Mouse (Mus musculus) cortical plate, adult 2 months (tissue): Measurements from ENCODE around the gene Pcbp3.

ENCODE experiments used
- CTCF ChIP-seq: fragments of 200-500 bp; IDR thresholded peaks from 2 replicates; pipeline ENCODE4 v1.5.1; 2011; ENCODE audit warnings: mild to moderate bottlenecking, control low read depth, low read length; ENCODE audit not compliant: insufficient read depth; ENCODE audit errors: extremely low read depth
- POLR2A ChIP-seq: fragments of 200-500 bp; IDR thresholded peaks from 2 replicates; pipeline ENCODE4 v1.6.1; 2011; ENCODE audit warnings: mild to moderate bottlenecking, low read length, control low read depth; ENCODE audit not compliant: insufficient read depth; ENCODE audit errors: extremely low read depth

DNA sequence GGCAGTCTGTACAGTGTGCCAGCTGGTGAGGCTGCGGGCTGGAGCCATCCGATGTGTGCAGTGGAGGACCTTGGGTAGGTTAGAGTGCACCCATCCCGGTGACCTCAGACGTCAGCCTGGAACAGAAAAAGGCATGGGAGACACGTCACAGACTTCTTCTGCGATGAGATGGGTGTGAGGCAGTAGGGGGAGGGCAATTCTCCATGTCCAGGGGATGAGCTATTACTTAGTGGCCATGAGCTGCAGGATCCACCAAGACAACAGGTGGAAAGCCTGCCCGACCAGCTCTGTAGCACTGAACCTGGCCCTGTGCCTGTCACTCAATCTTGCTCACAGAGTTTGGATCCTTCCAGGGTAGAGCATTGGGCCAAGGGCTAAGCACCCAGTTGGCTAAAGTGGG lies 199.3 kb downstream of the Pcbp3 start:
- TF ChIP-seq POLR2A (no peak), CTCF (no peak)
